Mouse (Mus musculus) inflammation-experienced regulatory T-cells, adult 16 weeks (primary cell): ENCODE data around the gene Gtpbp6. TPM values are rescaled to one million over a fixed set of nuclear protein-coding genes. Genes with fewer than 3 reads are reported as not detected.

Experiments used
- polyA plus RNA-seq: library from polyadenylated mRNA; unstranded; fragments of 100-300 nt; shearing (Covaris generic); gene quantifications from one replicate; pipeline ENCODE4 v1.2.1, GENCODE M21; 2017

Gtpbp6 gene
- polyA plus RNA-seq, result 54.6 TPM

DNA sequence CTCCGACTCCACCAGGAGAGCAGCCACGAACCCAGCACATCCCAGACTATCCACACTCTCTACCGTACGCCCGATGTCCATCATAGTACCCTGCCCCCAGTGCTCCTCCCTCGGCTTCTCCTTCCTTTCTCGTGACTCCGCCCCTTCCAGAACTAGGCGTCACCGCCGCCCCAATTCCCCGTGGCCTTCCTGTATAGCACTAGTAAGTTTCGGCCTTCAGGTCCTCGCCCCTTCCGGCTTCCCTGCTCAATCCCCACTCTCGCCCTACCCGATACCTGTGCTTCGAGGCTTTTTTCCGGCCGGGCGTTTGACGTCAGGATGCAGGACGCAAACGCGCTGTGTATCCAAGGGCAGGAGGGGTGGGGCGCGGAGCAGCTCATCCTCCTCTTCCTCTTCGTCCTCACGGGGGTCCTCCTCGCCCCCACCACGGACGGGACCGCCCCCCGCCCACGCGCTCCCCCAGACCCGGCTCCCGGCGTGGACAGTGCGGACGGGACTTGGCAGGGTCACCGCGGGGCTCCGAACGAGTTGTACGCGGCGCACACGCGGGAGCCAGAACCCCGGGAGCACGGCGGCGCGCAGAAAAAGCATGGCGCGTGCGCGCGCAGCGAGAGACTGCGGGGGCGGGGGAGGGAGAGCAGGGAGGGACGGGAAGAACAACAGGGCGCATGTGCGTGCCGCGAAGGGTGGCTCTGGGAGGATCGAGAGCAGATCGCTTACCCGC lies at the start of gene Gtpbp6:
Gtpbp6 (minus strand) TSS at position 617 of the 724 bp plus-strand sequence.

DNA sequence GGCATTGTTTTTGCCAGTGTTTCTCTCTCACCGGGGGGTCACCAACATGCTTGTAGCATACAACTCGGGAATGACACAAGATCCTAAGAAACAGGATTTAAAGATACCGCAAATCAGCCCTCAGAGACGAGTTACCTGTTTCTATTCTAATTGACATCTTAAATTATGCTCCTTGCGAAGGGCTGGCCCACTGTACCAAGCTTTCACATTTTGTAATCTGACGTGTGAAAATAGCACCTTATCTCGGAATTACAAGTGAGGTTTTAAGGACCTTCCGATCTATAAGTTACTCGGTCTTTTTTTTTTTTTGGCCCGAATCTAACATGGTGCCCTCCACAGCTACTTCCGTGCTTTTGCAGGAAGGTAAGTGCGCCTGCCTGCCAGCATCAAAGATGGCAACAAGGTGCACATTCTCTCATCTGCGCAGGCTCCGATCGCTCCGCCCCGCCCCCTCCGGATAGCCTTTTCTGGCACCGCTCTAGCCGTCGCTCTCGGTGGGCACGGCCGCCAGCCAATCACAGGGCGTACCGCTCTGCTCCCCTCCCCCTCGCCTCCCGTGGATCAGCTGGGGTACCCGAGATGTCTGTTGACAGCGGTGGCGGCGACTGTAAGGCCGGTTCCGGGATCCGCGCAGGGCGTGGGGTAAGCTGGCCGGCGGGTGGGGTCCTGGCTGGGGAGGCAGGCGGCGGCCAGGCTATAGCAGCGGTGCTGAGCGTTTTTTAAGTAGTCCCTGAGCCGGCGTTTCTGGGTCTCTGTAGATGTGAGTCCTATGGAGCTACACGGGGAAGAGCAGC lies 27.5 kb upstream of the Gtpbp6 start, which contains the start of gene Chfr:
Chfr (plus strand) TSS at position 550 of the 794 bp plus-strand sequence.

DNA sequence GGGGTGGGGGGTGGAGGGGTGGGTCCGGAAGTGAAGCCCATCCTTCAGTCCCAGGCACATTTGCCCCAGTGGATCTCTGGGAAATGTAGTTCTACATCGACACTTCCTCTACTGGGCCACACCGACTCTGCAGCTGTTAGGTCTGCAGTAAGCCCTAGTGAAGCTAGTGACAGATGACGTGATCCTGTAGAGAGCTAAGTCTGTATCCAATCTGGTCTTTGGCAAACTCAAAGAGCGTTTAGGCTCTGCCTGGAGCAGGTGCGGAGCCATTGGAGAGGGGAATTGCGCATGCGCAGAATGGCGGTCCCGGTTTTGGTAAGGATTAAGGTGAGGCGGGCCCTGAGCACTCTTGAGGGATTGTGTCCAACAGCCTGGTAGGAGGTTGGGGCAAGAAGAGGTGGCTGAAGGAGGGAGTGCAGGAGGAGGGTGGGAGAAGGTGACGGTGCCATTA lies 2.0 kb upstream of the Gtpbp6 start, which contains the start of gene Zfp605:
Zfp605 (plus strand) TSS at position 102 of the 451 bp plus-strand sequence.

DNA sequence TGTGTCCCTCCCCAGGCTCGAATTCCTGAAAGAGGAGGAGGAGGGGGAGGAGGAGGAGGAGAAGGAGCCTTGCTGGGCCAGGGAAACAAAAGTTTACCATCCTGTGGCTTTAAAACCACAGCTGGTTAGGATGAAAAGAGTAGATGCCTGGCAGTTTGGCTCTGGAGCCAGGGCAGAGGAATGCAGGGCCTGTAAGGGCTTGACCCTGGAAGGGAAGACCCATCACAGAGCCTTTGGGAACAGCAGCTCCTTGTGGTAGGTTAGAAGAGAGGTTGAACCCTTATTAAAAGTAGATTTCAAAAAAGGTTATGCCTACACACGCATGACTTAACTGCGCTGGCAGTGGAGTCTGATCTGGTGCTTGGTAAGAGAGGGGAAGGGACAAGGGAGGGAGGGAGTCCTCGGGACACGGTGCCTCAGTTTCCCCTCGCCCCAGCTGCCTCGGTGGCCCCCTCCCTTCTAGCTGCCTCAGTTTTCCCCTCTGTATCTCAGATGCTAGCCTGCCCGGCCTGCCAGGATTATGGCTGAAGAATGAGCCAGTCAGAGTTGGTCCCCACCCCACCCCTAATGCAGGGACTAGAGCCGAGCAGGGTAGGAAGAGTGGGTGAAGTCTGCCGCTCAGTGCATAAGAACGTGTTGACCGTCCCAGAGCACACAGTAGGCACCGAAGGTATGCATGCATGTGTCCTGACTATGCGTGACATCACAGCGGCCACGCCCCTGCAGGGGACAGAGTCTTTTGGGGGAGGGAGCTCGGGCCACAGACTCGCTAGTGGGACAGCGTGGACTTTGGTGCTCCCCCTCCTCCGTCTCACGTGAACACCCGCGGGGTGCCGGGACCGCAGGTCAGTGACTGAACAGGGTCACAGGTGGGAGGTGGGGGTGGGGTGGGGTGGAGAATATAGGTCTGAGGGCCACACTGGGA lies 8.1 kb downstream of the Gtpbp6 start, which contains the start of gene Plcxd1:
Plcxd1 (plus strand) TSS at position 314 of the 925 bp plus-strand sequence.

DNA sequence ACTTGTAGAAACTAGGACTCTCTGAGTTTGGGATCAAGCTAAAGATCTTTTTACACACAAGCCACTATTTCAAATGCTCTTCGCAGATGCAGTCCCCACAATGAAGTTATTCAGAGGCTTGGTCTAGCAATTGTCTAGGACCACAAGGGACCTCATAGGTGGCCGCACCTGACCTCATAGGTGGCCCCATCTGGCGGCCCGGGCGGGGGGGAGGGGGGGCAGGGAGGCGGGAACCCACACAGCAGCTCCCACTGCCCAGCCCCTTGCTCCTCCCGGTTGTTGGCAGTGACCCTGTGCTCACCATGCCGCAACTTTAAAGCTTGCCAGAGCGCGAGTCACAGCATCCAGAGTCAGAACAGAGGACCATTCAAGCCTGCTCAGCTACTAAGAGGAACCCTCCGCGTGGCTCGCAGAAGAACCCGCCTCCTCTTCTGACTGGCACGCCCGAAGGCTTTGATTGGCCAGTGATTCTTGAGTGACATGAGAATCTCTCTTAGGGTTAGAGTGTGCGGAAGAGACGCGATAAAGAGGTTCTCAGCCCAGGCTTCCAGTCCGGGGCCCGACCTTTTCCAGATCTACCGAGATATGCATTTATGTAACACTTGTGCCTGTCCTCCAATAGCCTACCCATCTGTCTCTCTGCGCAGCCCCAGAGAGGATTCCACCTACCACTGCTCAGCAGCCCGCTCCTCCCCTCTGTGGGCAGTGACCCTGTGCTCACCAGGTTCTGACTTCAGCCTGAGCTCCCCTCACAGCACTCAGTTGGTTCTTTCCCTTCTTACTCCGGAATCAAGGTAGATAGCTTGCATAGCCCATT lies 13.8 kb downstream of the Gtpbp6 start, which contains the start of gene Gm35315:
Gm35315 (minus strand) TSS at position 391 of the 817 bp plus-strand sequence.

DNA sequence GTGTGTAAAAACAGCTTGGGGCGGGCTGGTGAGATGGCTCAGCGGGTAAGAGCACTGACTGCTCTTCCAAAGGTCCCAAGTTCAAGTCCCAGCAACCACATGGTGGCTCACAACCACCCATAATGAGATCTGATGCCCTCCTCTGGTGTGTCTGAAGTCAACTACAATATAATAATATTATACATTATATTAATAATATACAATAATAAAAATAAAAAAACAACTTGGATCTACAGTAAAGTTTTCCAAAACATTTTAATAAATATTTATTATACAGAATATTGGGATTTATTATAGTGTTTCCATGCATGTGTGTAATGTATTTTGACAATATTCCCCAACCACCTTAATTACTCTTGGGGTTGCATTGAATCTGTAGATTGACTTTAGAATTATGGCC lies 35.6 kb downstream of the Gtpbp6 start, which contains the start of gene Gm17655:
Gm17655 (minus strand) TSS at position 101 of the 400 bp plus-strand sequence.

Other genes starting within 250 kb of the Gtpbp6 start
- 19.4 TPM for gene Gm15446, start 184.8 kb downstream of the Gtpbp6 start, polyA plus RNA-seq
- 34.7 TPM for gene Zfp932, start 111.7 kb downstream of the Gtpbp6 start, polyA plus RNA-seq
- 11.9 TPM for gene Gm17655, start 35.7 kb downstream of the Gtpbp6 start, polyA plus RNA-seq
- gene Gm35315, start 13.8 kb downstream of the Gtpbp6 start, polyA plus RNA-seq, result 3.5 TPM
- gene Plcxd1, start 8.2 kb downstream of the Gtpbp6 start, polyA plus RNA-seq, result 3.2 TPM
- gene Zfp605, start 1.9 kb upstream of the Gtpbp6 start, polyA plus RNA-seq, result 5.3 TPM
- gene Chfr, start 27.6 kb upstream of the Gtpbp6 start, polyA plus RNA-seq, result 93.9 TPM
- gene Golga3, start 68.5 kb upstream of the Gtpbp6 start, polyA plus RNA-seq, result 44.8 TPM
- gene Ankle2, start 122.8 kb upstream of the Gtpbp6 start, polyA plus RNA-seq, result 13.7 TPM
- gene Pgam5, start 161.7 kb upstream of the Gtpbp6 start, polyA plus RNA-seq, result 30.1 TPM
- 6.4 TPM for gene Pxmp2, start 178.0 kb upstream of the Gtpbp6 start, polyA plus RNA-seq
- gene Pole, start 178.1 kb upstream of the Gtpbp6 start, polyA plus RNA-seq, result 6.0 TPM
- not detected for gene P2rx2, start 235.0 kb upstream of the Gtpbp6 start, polyA plus RNA-seq
- gene Lrcol1, start 236.5 kb upstream of the Gtpbp6 start, polyA plus RNA-seq, result not detected